Mouse (Mus musculus) frontal cortex, postnatal 25 days (tissue): Measurements from ENCODE around the gene Pecam1.
A peak's percentile ranks its signal among the peaks of the same experiment; 100 is the strongest.
"Not testable (repeated sequence)": the region's sequence is repeated elsewhere in the genome, so short reads cannot be mapped to it uniquely, and the experiment has no call there.

Experiments
- DNase-seq, 2 experiments: peaks; one replicate each; pipeline ENCODE4 v3.0.0; 2022; ENCODE audit warnings: low spot score in 2 of 2

Gene Pecam1

GRCm38 (mm10) chr11:106627692-106628091, 122.7 kb downstream of the Pecam1 start:
- DNase-seq: peak; percentile 45 to 63

- no peak for DNase-seq
Observed at GRCm38 (mm10) chr11:106625577-106625976, 124.9 kb downstream of the Pecam1 start.

GRCm38 (mm10) chr11:106623629-106624028, 126.8 kb downstream of the Pecam1 start:
- DNase-seq: no peak

GRCm38 (mm10) chr11:106622056-106622455, 128.4 kb downstream of the Pecam1 start:
- no peak for DNase-seq

GRCm38 (mm10) chr11:106618768-106619167, 131.7 kb downstream of the Pecam1 start:
- not testable (repeated sequence) for DNase-seq

- DNase-seq: no peak
Observed at GRCm38 (mm10) chr11:106617821-106618580, 132.4 kb downstream of the Pecam1 start.

GRCm38 (mm10) chr11:106615561-106615960, 134.9 kb downstream of the Pecam1 start:
- no peak for DNase-seq

- DNase-seq: no peak
Observed at GRCm38 (mm10) chr11:106614339-106614645, 136.1 kb downstream of the Pecam1 start.

- DNase-seq: no peak
Observed at GRCm38 (mm10) chr11:106613638-106614338, 136.6 kb downstream of the Pecam1 start.

GRCm38 (mm10) chr11:106612961-106613637, 137.3 kb downstream of the Pecam1 start, which contains the start of gene Tex2:
TSS of gene Tex2 (minus strand) at chr11:106613423.
- peak; percentile 88 to 95 for DNase-seq

- DNase-seq: peak; percentile 24 to 34
Observed at GRCm38 (mm10) chr11:106612209-106612960, 138.0 kb downstream of the Pecam1 start.

- DNase-seq: no peak
Observed at GRCm38 (mm10) chr11:106609731-106610130, 140.7 kb downstream of the Pecam1 start.

- DNase-seq: no peak
Observed at GRCm38 (mm10) chr11:106607316-106607715, 143.1 kb downstream of the Pecam1 start.

- no peak for DNase-seq
Observed at GRCm38 (mm10) chr11:106606042-106606441, 144.4 kb downstream of the Pecam1 start.
